Mouse (Mus musculus) Patski (cell line): Measurements from ENCODE around the gene Dhrs7b. TPM values are rescaled to one million over a fixed set of nuclear protein-coding genes. Genes with fewer than 3 reads are reported as not detected.
"Not testable (repeated sequence)": the region's sequence is repeated elsewhere in the genome, so short reads cannot be mapped to it uniquely, and the experiment has no call there.

Source experiments
- ATAC-seq: fragments of 100-300 bp; one replicate; pipeline ENCODE4 v1.8.0; 2021
- CTCF ChIA-PET: fragments of 350-600 bp; sonication (Branson Sonifier 250); formaldehyde crosslinking; loops from one replicate; lab custom pipeline; 2022; ENCODE audit warnings: inconsistent platforms; lab: Charles Lee
- POLR2A ChIA-PET: fragments of 350-600 bp; sonication (Branson Sonifier 250); formaldehyde crosslinking; loops from one replicate; lab custom pipeline; 2022; ENCODE audit warnings: antibody characterized with exemption, inconsistent platforms; lab: Charles Lee
- DNase-seq: peaks from one replicate; pipeline ENCODE4 v3.0.0-alpha.2; 2011; ENCODE audit warnings: low read depth, low spot score
- H3K27me3 ChIP-seq: fragments of 371-371 bp; one replicate; pipeline ENCODE4 v1.5.1; 2021
- CTCF ChIP-seq: fragments of 100-300 bp; IDR thresholded peaks from one replicate; pipeline ENCODE4 v1.5.1; 2021
- in situ Hi-C: fragments of 300-500 bp; cut with MboI; formaldehyde crosslinking; loops from 3 replicates; pipeline ENCODE4 v1.11.1; 2018; ENCODE audit warnings: low pct_unique_long_range_greater_than_20kb, mixed read lengths
- polyA plus RNA-seq: library from polyadenylated mRNA; unstranded; gene quantifications from one replicate; pipeline ENCODE4 v1.2.3, GENCODE M21; 2021

The Dhrs7b gene
- polyA plus RNA-seq, 1 experiment from 2014 or later = 30.8 TPM

DNA sequence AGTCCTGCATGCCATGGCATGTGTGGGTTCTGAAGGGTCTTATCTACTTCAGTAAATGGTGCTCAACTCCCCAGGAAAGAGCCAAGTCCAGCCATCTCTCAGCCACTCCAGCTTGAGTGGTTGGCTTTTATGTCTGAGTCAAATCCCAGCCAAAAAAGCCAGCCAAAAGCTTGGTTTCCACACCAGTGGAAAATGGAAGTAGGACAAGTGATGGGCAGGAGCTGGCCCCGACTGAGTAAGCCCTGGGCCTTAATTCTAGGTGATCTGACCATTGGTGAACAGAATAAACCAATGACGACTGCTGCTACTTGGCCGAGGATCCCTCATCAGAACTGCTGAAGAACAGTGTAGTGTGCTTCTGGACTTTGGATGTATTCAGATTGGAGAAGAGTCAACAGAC is 37.0 kb downstream of the Dhrs7b start:
- no peaks in the 10 kb centered on the region for H3K27me3 ChIP-seq
- no peak for DNase-seq
- no peak for ATAC-seq
- in situ Hi-C loops = no loop called here
- no peak for TF ChIP-seq CTCF
- POLR2A ChIA-PET = no interaction called here
- CTCF ChIA-PET = no interaction called here

DNA sequence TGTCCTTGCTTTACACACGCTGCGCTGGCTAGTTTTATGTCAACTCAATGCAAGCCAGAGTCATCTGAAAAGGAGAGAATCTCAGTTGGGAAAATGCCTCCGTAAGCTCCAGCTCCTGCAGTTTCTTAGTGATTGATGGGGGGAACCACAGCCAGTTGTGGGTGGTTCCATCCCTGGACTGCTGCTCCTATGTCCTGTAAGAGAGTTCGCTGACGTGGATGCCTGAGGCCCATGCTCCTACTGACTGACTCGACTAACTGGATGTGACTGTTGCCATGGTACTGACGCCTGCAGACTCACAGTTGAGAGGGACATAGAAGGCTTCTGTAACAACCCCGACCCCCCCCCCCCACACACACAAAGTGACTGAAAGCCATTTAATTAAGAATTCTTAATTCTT is 37.5 kb downstream of the Dhrs7b start:
- DNase-seq (peak; percentile 35), ATAC-seq (peak; percentile 52)
- CTCF ChIA-PET = no interaction called here
- POLR2A ChIA-PET = no interaction called here
- no peak for TF ChIP-seq CTCF
- H3K27me3 ChIP-seq = no peaks in the 10 kb centered on the region
- in situ Hi-C loops = no loop called here

DNA sequence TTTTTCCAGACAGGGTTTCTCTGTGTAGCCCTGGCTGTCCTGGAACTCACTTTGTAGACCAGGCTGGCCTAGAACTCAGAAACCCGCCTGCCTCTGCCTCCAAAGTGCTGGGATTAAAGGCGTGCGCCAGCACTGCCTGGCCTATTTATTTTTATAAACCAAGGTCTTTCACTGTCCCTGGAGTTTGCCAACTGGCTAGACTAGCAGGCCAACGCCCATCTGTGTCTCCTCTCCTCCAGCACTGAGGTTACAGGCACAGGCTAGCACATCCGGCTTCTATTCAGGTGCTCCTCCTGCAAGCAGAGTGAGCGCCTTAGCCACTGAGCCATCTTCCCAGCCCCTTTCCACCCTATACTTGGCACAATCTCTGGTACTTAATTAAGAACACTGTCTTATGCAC is 39.0 kb downstream of the Dhrs7b start:
- CTCF ChIA-PET, POLR2A ChIA-PET, DNase-seq, in situ Hi-C loops, ATAC-seq, H3K27me3 ChIP-seq: not testable (repeated sequence)

DNA sequence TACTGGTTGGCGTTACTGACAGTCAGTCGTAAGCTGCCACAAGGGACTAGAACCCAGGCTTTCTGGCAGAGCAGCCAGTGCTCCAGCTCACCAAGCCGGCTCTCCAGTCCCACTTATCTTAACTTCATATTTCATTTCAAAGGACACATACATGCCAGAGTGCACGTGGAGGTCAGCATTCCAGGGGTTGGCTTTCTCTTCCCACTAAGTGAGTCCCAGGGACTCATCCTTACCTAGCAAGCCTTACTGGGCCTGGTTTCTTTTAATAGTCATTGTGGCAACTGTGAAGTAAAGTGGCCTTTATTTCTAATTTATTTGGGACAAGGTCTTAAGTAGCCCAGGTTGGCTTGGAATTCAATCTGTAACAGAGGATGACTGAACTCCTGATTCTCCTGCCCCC is 41.0 kb downstream of the Dhrs7b start:
- DNase-seq = no peak

DNA sequence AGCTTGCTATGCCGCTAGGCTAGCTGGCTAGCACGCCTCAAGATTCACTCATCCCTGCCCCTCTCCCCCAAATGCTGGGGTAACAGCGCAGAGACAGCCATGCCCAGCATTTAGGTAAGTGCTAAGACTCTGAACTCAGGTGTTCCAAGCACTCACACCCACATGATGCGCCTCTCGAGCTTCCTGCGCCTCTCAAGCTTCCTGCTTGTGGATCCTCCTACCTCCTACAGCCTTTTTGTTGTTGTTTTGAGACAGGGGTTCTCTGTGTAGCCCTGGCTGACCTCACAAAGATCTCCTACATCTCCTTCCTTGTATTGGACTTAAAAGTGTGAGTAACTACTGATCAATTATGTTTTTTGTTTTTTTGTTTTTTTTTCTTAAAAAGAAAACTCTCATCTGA is 42.7 kb downstream of the Dhrs7b start:
- ChIA-PET POLR2A (no interaction called here), CTCF (interaction anchor here (0.8 kb wide), 1 partner anchor 9 kb away, joined by 3 read pairs; no protein-coding TSS in a partner anchor)
- DNase-seq (no peak), ATAC-seq (no peak)
- no peak for TF ChIP-seq CTCF
- in situ Hi-C loops = loop anchor here (5.0 kb wide), 1 partner anchor 41 kb away; the partner anchor contains the start of gene Dhrs7b
- H3K27me3 ChIP-seq = no peaks in the 10 kb centered on the region

More for the DNA sequence above, 41.0 kb downstream of the Dhrs7b start:
- TF ChIP-seq CTCF = no peak
- no peaks in the 10 kb centered on the region for H3K27me3 ChIP-seq
- ChIA-PET CTCF (no interaction called here), POLR2A (no interaction called here)
- in situ Hi-C loops = loop anchor here (5.0 kb wide), 1 partner anchor 39 kb away; the partner anchor contains the start of gene Dhrs7b
- no peak for ATAC-seq

DNA sequence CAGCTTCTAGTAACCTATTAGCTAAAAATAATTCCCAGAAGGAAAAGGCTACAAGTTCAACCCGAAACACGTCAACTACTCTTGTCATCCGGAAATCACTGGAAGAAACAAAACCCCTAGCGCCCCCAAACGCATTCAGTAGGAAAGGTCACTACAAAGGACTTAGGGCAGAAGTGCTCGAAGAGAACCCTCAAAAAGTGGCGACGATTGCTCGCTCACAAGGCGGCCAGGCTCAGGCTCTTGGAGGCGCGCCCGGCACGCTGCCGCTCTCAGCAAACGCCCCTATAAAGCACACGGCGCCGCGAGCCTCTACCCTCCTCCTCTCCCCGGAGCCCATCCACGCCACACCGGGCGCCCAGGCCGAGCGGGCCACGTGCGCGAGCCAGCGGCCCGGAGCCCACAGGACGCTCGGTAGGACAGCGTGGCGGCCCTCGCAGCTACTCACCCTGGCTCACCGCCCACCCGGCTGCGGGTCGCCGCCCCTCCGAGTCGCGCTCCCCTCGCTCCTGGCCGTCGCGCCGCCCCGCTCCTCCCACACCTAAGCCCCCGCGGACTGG is 47.7 kb downstream of the Dhrs7b start:
- peak; percentile 65 for TF ChIP-seq CTCF
- POLR2A ChIA-PET = interaction anchor here (0.6 kb wide), 1 partner anchor 44 kb away, joined by 3 read pairs; no protein-coding TSS in a partner anchor
- in situ Hi-C loops = no loop called here
- DNase-seq (peak; percentile 22), ATAC-seq (peak; percentile 40)
- H3K27me3 ChIP-seq = no peaks in the 10 kb centered on the region
- CTCF ChIA-PET = interaction anchor here (0.8 kb wide), 2 partner anchors 9 to 35 kb away, joined by 3 to 5 read pairs; no protein-coding TSS in a partner anchor

DNA sequence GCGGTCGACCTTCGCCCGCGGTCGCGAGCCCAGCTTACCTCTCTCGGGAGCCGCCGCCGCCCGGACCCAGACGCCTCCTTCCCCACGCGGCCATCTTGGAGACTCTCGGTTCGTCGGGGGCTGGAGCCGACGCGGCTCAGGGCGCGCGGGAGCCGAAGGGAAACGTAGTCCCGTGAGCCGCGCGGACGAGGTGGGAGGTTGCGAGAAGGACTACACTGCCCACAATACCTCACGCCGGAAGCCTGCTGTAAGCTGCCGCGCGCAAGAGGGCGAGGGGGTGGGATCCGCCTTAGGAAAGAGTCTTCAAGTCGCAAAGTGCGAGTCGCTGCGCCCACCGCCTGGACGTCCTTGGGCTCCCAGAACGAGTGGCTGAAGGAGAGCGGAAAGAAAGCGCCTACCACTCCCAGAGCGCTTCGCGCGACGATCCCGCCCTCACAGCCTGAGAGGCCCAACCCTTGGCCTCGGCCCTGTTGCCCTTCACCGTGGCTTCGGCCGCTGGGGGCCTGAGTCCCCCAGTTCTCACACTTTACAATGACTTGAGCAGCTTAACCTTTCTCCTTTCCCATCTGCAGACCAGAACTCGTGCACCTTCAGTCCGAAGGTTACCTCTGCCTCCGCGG is 48.4 kb downstream of the Dhrs7b start, which contains the start of gene Tmem11:
Gene Tmem11, minus strand, starts transcription at position 598 of the 620 bp plus-strand sequence.
- DNase-seq (peak; percentile 82), ATAC-seq (peak; percentile 88)
- no peaks in the 10 kb centered on the region for H3K27me3 ChIP-seq
- in situ Hi-C loops = no loop called here
- POLR2A ChIA-PET = interaction anchor here (0.6 to 0.9 kb wide), 3 partner anchors 31 to 196 kb away, joined by 3 to 4 read pairs (median 3); no protein-coding TSS in a partner anchor
- TF ChIP-seq CTCF = no peak
- CTCF ChIA-PET = interaction anchor here (1.0 to 1.7 kb wide), 3 partner anchors 33 to 180 kb away, joined by 3 read pairs; no protein-coding TSS in a partner anchor

DNA sequence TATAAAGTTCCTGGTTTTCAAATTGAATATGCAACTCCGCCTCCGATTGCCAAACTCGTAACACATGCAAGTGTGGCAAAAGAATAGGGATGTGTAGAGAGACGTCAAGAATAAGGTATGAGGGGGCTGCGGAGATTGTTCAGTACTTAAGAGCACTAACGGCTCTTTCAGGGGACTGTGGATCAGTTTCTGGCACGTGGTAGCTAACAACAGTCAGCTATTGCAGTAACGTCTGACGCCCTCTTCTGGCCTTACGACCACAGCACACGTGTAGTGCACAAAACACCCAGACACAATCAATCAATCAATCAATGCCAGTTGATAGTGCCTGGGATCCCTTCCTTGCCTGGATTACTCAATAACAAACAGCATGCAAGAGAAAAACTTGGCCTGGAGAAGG is 49.0 kb downstream of the Dhrs7b start:
- in situ Hi-C loops = no loop called here
- no peaks in the 10 kb centered on the region for H3K27me3 ChIP-seq
- ATAC-seq (no peak), DNase-seq (no peak)
- ChIA-PET POLR2A (interaction anchor here (0.6 to 0.9 kb wide), 3 partner anchors 30 to 195 kb away, joined by 3 to 4 read pairs (median 3); no protein-coding TSS in a partner anchor), CTCF (interaction anchor here (1.0 to 1.7 kb wide), 3 partner anchors 33 to 181 kb away, joined by 3 read pairs; no protein-coding TSS in a partner anchor)
- TF ChIP-seq CTCF = peak; percentile 84

DNA sequence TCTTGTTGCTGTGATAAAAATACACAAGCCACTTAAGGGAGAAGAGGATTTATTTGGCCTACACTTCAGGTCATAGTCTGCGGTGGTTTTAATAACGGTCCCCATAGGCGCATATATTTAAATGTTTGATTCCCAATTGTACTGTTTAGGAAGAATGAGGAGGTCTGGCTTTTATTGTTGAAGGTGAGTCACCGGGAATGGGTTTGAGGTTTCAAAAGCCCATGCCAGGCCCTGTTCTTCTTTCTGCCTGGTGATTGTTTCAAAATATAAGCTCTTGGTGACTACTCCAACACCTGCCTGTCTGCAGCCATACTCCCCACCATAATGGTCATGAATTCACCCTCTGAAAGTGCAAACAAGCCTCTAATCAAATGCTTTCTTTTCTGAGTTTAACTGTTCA is 50.1 kb downstream of the Dhrs7b start:
- no peak for TF ChIP-seq CTCF
- H3K27me3 ChIP-seq = no peaks in the 10 kb centered on the region
- ATAC-seq (no peak), DNase-seq (no peak)
- ChIA-PET POLR2A (no interaction called here), CTCF (interaction anchor here (0.7 to 1.7 kb wide), 2 partner anchors 19 to 34 kb away, joined by 3 read pairs; no protein-coding TSS in a partner anchor)
- in situ Hi-C loops = no loop called here

DNA sequence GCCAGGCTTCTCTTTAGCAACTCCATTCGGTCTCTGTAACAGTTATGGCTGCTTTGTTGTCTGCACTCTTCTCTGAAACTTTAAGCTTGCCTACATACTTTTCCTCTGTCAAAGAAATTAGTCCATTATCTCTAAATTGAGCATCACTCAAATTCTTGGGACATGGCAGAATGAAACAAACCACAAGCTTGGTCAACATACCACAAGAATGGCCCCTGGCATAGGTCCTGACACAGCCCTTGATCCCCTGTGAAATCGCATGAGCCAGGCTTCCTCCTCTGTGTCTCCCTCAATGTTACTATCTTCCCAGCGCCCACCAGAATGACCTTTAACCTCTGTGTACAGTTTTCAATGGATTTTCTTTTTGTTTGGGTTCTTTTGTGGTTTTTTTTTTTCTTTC is 52.0 kb downstream of the Dhrs7b start:
- in situ Hi-C loops = no loop called here
- ATAC-seq (no peak), DNase-seq (peak; percentile 33)
- ChIA-PET POLR2A (interaction anchor here (1.1 kb wide), 1 partner anchor 78 kb away, joined by 4 read pairs; no protein-coding TSS in a partner anchor), CTCF (interaction anchor here (0.8 to 1.2 kb wide), 3 partner anchors 9 to 248 kb away, joined by 3 read pairs; no protein-coding TSS in a partner anchor)
- no peaks in the 10 kb centered on the region for H3K27me3 ChIP-seq
- TF ChIP-seq CTCF = no peak

DNA sequence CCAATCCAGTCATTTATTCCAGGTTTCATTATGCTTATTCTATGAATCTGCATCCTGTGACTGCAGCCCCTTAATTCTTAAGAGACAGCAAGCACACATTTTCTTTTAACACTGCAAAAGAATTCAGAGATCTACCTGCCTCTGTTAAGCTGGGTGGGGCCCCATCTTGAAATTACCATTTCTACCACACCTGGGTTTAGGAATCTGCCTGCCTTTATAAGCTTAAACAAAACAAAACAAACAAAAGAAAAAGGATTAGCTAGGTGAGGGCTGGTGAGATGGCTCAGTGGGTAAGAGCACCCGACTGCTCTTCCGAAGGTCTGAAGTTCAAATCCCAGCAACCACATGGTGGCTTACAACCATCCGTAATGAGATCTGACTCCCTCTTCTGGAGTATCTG is 56.6 kb downstream of the Dhrs7b start:
- CTCF ChIA-PET = interaction anchor here (1.4 kb wide), 1 partner anchor 9 kb away, joined by 5 read pairs; no protein-coding TSS in a partner anchor
- ATAC-seq, POLR2A ChIA-PET, H3K27me3 ChIP-seq, in situ Hi-C loops, DNase-seq: not testable (repeated sequence)
